Mouse (Mus musculus) CH12F3 (cell line): Measurements from ENCODE around the gene Phc1.

ENCODE experiments used
- in situ Hi-C: fragments of 300-500 bp; cut with MboI; formaldehyde crosslinking; loops from 2 replicates; pipeline ENCODE4 v1.14.3; 2020; ENCODE audit warnings: low sequenced_read_pairs

The Phc1 gene

DNA sequence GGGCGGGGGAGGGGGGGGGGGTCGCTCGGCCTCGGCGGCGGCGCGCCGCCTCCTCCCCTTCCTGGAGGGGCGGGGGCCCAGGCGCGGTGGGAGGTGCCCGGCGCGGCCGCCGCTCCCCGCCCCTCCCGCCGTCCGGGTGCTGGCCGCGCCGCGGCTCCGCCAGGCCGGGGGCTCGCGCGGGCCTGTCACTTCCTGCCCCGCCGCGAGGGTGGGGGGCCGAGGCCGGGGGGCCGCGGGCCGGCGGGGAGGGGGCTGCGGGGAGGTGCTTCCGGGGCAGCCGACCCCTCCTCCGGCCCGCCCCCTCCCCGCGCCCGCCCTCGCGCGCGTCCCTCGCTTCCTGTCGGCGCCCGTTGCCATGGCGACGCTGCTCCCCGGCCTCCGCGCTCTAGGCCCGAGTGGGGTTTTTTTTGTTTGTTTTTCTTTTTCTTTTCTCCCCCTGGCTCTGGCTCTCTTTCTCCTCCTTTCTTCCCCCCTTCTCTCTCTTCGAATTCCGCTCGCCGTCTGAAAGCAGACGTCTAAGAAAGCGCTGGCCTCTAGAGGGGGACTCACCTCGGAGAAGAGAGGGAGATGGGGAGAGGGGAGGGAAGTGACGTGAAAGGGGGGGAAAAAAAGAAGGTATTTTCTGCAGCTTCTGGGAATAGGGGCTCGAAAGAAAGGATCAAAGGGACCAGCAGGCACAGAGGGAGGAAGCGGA lies 566 bp downstream of the Phc1 start:
- in situ Hi-C loops: no loop called here

DNA sequence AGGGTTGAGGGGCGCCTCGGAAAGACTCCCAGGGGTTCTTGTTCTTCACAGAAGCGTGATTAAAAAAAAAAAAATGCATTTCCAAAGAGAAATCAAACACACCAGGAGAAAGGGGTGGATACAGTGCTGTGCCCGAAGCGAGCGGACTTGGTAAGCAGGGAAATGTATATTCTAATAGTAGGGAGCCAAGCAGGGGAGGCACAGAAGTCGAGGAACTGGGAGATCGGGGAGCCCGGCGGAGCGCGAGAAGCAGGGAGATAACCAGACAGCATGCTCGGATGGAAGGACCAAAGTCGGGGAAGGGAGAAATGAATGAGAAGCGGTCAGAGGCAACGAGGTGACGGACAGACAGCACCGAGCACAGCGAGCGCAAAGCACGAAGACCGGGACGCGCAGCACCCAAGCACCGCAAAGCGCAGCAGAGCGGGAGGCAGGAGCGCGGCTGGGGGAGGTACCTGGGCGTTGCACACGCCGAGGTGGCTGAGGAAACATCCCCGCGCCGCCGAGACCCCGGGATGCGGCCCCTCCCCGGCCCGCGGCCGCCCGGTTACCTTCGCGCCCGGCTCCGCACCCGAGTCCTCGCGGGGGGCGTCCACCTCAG lies 1.2 kb downstream of the Phc1 start:
- in situ Hi-C loops: no loop called here

DNA sequence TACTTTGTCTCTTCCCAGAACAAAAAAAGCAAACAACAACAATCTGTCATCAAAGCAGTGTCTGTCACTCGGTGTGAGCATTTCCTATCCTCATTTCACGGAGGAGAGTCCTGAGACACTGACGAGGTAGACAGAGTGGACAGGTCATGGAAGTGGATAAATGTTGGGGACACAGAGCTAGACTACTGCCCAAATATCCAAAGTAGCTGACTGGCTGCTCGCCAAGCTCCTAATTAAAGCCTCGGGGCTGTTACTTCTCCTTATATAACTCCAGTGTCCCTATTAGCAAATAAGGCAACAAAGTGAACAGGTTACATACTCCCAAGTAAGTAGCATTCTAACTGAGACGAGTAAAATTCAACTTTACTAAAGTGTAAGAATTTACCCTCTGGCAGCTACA lies 2.8 kb downstream of the Phc1 start:
- in situ Hi-C loops: no loop called here

DNA sequence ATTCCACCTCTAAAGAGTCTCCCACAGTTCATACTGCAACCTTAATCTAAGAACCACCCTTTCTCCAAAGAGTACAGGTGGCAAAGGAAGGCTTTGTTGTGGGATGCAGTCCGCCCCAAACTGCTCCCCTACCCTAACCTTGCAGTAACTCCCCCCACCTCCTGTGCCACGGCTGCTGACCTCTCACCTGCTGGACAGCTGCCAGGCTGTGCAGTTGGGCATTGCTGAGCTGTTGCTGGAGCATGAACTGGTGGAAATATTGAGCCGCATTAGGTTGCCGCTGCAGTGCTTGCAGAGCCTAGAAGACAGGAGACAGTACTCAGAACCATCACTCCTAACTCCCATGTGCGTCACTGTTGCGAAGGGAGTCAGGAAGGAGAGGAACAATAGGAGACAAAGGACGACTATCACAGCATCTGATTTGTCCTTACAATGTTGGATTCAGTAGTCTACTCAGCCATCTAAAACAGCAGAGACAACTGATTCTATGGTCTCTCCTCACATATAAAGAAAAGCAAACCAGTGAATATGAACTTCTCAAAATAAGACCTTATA lies 5.5 kb downstream of the Phc1 start:
- in situ Hi-C loops: no loop called here

DNA sequence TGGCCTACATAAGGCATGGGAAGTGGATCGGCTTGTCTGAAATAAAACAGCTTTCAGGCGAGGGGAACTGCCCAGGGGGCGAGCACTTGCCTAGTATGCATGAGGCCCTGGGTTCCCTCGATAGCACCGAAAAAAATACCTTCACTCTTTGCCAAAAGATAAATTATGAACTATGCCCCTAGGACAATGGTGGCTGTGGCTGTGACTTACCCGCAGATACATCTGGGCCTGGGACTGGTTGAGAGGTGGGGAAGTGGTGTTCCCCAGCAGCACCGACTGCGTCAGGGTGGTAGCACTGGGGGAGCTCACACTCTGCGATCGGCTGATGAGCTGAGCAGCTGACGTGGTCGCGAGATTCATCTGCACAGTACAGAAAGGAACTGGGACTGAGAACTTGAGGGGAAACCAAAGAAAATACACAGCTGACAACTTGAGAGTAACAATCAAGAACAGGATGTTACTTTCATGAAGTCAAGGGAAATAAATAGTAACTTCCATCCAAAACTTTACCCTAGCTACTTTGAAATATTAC lies 7.2 kb downstream of the Phc1 start:
- in situ Hi-C loops: no loop called here

GRCm38 (mm10) chr6:122325361-122325975 lies 14.9 kb downstream of the Phc1 start:
- in situ Hi-C loops: no loop called here

- in situ Hi-C loops: no loop called here
These were observed 21.6 kb downstream of the Phc1 start for GRCm38 (mm10) chr6:122318726-122319125.

- in situ Hi-C loops: no loop called here
These were observed 30.1 kb downstream of the Phc1 start for GRCm38 (mm10) chr6:122310187-122310820.

GRCm38 (mm10) chr6:122309446-122309960 lies 30.9 kb downstream of the Phc1 start:
- in situ Hi-C loops: loop anchor here (5.0 kb wide), 1 partner anchor 52 kb away; no protein-coding TSS in a partner anchor

GRCm38 (mm10) chr6:122308505-122309393 lies 31.6 kb downstream of the Phc1 start, which contains the start of gene M6pr:
Gene M6pr, plus strand, starts transcription at chr6:122308720.
- in situ Hi-C loops: loop anchor here (5.0 kb wide), 1 partner anchor 51 kb away; no protein-coding TSS in a partner anchor

DNA sequence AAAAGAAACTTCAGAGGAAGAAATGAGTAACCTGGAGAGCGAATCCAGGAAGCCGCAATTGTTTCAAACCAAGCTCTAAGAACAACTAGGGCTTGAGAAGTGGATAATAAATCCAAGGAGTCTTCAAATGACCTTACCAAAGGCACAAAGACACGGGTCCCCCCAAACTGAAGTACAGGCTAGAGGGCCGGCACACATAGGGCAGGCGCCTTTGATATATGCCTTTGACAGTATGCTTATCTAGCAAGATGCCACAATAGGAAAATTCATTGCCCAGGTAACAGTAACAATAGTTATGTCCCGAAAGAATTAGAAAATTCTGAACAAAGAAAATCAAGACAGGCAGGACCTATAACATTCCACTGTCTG lies 32.2 kb downstream of the Phc1 start:
- in situ Hi-C loops: loop anchor here (5.0 kb wide), 1 partner anchor 51 kb away; no protein-coding TSS in a partner anchor

GRCm38 (mm10) chr6:122306707-122307106 lies 33.7 kb downstream of the Phc1 start:
- in situ Hi-C loops: loop anchor here (5.0 kb wide), 1 partner anchor 49 kb away; no protein-coding TSS in a partner anchor

DNA sequence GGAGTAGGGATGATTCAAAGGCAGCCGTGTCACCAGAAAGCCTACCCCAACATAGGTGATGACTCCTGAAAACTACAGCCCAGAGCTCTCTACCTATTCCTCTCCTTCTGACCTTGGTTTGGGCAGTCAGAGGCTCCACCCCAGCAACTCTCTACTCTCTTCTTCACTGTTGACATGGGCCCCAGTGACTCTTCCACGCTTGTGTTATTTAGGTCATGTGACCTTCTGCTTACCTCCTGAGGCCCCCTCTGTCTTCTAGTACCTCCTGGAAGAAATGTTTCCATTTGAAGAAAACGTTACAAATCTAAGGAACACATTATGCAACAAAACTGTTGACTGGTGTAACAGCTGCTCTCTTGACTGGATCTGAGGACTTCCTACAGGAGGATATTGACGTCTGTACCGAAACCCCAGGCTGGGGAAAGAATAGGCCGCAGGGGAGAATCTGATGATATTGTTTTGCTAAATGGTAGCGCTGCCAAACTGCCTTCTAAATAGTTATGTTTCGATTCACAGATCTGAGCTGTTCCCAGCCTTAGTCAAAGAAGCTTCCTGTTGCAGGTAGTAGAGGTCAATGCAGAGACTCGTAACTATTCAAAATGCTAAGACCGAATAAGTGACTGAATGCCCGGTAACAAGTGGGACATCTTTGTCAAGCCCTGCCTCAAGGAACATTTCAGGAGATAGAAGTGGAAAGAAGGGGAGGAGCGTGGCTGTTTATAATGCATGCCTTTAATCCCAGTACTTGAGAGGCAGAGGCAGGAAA lies 35.4 kb downstream of the Phc1 start:
- in situ Hi-C loops: loop anchor here (5.0 kb wide), 1 partner anchor 48 kb away; no protein-coding TSS in a partner anchor

- in situ Hi-C loops: no loop called here
These were observed 36.0 kb downstream of the Phc1 start for GRCm38 (mm10) chr6:122304355-122304754.

DNA sequence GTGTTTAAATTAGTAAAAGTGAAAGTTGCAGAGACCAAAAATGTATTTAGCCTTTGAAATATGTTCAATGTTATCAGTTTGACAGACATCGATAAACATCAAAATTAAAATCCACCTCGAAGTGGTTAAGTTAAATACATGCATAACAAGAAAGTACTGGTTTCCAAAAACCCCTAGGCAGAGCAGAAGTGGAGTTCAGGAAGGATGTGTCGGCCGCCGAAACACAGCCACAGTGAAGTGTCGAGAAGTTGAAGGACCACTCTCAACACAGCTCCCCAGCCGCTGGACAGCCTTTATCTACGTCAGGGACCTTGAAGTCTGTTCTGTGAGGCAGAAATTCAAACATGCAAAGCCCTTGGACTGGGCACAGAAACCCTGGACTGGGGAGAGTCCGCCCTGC lies 36.8 kb downstream of the Phc1 start:
- in situ Hi-C loops: no loop called here

DNA sequence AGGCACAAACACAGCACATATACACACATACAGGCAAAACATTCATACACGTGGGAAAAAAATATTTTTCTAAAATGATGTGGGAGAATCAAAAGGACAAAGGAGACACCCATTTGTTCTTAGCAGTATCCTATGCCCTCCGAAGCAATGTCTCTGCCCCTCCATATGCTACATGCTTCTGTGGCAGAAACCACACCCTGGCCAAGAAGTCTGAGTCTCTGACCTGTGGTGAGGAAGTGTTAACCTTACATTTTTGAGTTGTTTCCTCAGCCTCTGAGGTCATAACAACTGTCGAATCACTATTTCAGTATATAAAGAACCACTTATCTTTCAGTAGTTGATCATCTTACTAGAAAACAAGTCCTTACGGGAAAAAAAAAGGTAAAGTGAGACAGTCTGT lies 37.7 kb downstream of the Phc1 start:
- in situ Hi-C loops: no loop called here

GRCm38 (mm10) chr6:122302121-122302520 lies 38.2 kb downstream of the Phc1 start:
- in situ Hi-C loops: no loop called here

DNA sequence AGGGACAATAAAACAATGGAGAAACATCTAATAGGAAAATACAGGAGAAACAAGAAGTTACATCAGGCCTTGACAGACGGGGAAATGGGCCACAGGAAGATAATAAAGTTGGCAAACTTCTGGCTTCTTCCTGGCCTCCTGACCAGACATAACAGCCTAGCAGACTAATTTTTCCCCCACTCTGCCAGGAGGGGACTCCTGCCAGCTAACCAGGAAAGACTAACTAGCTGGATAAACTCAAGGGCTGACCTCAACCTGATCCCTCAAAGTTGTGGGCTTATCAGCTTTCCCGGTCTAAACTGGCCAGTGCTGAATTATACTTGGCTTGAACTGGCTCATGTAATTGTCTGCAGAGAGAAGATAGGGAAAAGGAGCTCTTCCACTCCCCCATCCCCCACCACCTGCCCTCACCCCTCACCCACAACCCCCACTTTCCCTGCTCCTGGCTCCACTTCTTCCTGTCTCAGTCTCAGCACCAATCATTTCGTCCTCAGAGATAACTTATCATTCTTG lies 40.7 kb downstream of the Phc1 start:
- in situ Hi-C loops: no loop called here

DNA sequence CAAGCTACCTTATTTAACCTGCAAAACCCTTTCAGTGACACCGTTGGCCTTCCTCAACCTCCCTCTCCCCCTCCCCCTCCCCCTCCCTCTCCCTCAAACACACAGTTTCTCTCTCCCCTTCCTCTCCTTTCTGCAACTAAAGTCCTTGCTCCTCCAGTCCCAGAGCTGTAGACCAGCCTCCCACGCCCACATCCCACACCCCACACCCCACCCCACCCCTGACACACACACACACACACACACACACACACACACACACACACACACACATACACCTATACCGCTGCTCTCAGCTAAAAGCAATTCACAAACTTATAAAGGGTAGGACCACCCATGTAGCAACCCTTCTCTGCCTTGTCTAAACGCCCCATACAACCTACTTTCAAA lies 42.1 kb downstream of the Phc1 start:
- in situ Hi-C loops: no loop called here
